Mouse (Mus musculus) heart, embryonic 16.5 days (tissue): ENCODE data around the gene Myog. TPM values are rescaled to one million over a fixed set of nuclear protein-coding genes. Genes with fewer than 3 reads are reported as not detected.

ENCODE experiments used
- ATAC-seq: fragments of 200-750 bp; cut with Nextera tagmentation; replicated peaks from 2 replicates; pipeline ENCODE4 v1.8.0; 2017; ENCODE audit warnings: moderate number of reproducible peaks; ENCODE audit not compliant: insufficient read depth, low FRiP score; ENCODE audit errors: extremely low read depth
- H3K27ac ChIP-seq: fragments of 300-500 bp; sonication (generic); 2 replicates; pipeline ENCODE4 v1.5.1; 2014; ENCODE audit warnings: mild to moderate bottlenecking, low read length, control low read depth, moderate library complexity
- H3K27me3 ChIP-seq: fragments of 300-500 bp; sonication (generic); 2 replicates; pipeline ENCODE4 v1.6.1; 2014; ENCODE audit warnings: low read length, mixed read lengths; ENCODE audit not compliant: control insufficient read depth, insufficient read depth
- H3K36me3 ChIP-seq: fragments of 300-500 bp; sonication (generic); 2 replicates; pipeline ENCODE4 v1.6.1; 2014; ENCODE audit not compliant: control insufficient read depth, insufficient read depth
- H3K4me1 ChIP-seq: fragments of 300-500 bp; sonication (generic); 2 replicates; pipeline ENCODE4 v1.6.1; 2014; ENCODE audit warnings: low read length, mixed read lengths; ENCODE audit not compliant: control insufficient read depth, insufficient read depth
- H3K4me2 ChIP-seq: fragments of 300-500 bp; sonication (generic); 2 replicates; pipeline ENCODE4 v1.6.1; 2014; ENCODE audit warnings: low read depth, mild to moderate bottlenecking, control low read depth, low read length
- H3K4me3 ChIP-seq: fragments of 300-500 bp; sonication (generic); 2 replicates; pipeline ENCODE4 v1.5.1; 2014; ENCODE audit warnings: mild to moderate bottlenecking, control low read depth, low read length
- H3K9ac ChIP-seq: fragments of 300-500 bp; sonication (generic); 2 replicates; pipeline ENCODE4 v1.6.1; 2014; ENCODE audit warnings: low read length, control low read depth
- H3K9me3 ChIP-seq: fragments of 300-500 bp; sonication (generic); replicated peaks from 2 replicates; pipeline ENCODE4 v1.6.1; 2016; ENCODE audit warnings: low read length; ENCODE audit not compliant: control insufficient read depth
- WGBS: fragments of 180-500 bp; shearing (Covaris S2); extraction: QIAGEN DNeasy Blood & Tissue Kit; methylation state at CpG from one replicate; pipeline ENCODE4 v1.1.7; 2014; 5-methylcytosine and 5-hydroxymethylcytosine counted together
- polyA plus RNA-seq: library from polyadenylated mRNA; unstranded; fragments of >200 nt; fragmentation: Nextera tagmentation; extraction: Ambion mirVana; gene quantifications from 2 replicates; pipeline ENCODE4 v1.2.1, GENCODE M21; 2015

Gene Myog
- 2.0 and 3.3 TPM in 2 replicates for polyA plus RNA-seq

DNA sequence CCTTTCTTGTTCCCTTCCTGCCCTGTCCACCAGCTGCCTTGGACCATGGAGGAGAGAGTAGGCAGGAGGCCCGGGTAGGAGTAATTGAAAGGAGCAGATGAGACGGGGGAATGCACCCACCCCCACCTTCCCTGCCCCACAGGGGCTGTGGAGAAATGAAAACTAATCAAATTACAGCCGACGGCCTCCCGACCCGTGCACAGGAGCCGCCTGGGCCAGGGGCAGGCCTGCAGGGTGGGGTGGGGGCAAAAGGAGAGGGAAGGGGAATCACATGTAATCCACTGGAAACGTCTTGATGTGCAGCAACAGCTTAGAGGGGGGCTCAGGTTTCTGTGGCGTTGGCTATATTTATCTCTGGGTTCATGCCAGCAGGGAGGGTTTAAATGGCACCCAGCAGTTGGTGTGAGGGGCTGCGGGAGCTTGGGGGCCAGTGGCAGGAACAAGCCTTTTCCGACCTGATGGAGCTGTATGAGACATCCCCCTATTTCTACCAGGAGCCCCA is at the start of gene Myog:
Gene Myog (plus strand): TSS at position 392 of the 502 bp plus-strand sequence.
- H3K27me3 ChIP-seq: no peaks in the 10 kb centered on the region
- no peak within 1 kb of the TSS for H3K27ac ChIP-seq
- no peaks in the 10 kb centered on the region for H3K36me3 ChIP-seq
- 30% methylated on average over 11 of the region's 11 CpGs for WGBS
- peak within 1 kb of the TSS; percentile 58 for H3K9ac ChIP-seq
- peak within 1 kb of the TSS; percentile 38 for H3K4me2 ChIP-seq
- peak; percentile 46; the same call in 1 of the 2 replicates for ATAC-seq
- H3K4me3 ChIP-seq: no peak within 1 kb of the TSS
- H3K4me1 ChIP-seq: peaks cover 7% of the 10 kb centered on the region
- no peaks in the 10 kb centered on the region for H3K9me3 ChIP-seq

DNA sequence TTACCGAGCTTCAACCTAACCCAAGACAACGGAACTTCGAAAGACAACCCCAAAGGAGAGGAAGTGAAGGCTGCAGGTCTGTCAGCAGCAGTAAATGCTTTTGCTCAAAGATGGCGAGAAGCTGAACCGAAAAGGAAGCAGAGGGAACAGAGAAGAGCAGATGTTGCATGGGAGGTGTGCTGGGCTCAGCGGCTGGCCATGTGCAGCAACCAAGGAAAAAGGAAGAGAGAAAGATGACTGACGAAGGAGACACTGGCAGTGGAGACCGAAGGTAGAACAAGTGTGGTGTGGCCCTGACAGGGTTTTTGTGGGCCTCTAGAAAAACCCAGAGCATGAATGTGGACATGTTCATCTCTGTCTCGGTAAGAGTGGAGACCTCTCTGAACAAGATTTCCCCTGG is 49.1 kb upstream of the Myog start:
- Histone ChIP-seq H3K27ac (no peak overlapping the region), H3K4me3 (no peak overlapping the region), H3K36me3 (no peaks in the 10 kb centered on the region), H3K9me3 (no peaks in the 10 kb centered on the region), H3K4me2 (no peak overlapping the region), H3K27me3 (peaks cover 9% of the 10 kb centered on the region), H3K9ac (no peak overlapping the region), H3K4me1 (peaks cover 17% of the 10 kb centered on the region)
- no peak for ATAC-seq
- 76% methylated on average over 9 of the region's 9 CpGs for WGBS

DNA sequence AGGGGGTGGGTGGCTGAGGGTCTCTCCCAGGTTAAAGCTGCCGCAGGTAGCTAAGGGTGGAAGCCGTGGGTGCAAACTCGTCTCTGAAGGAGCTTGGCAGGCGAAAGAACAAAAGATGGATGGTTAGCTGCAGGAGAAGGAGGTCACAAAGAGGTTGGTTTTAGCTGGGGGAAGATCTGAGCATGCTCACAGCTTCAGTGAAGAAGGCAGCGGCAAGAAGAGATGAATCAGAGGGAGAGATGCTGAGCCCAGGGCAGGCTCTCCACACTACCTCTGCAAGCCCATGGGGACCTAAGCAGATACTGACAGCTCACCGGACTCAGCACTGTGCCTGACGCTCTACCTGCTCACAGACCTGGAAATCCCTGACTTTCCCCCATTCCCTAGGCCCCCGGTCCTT is 48.5 kb upstream of the Myog start:
- no peak overlapping the region for H3K4me2 ChIP-seq
- no peaks in the 10 kb centered on the region for H3K36me3 ChIP-seq
- H3K9ac ChIP-seq: no peak overlapping the region
- no peaks in the 10 kb centered on the region for H3K9me3 ChIP-seq
- H3K4me3 ChIP-seq: no peak overlapping the region
- 74% methylated on average over 8 of the region's 8 CpGs for WGBS
- H3K27me3 ChIP-seq: peaks cover 4% of the 10 kb centered on the region; the same call in 1 of the 2 replicates
- peaks cover 13% of the 10 kb centered on the region for H3K4me1 ChIP-seq
- ATAC-seq: no peak
- H3K27ac ChIP-seq: no peak overlapping the region

DNA sequence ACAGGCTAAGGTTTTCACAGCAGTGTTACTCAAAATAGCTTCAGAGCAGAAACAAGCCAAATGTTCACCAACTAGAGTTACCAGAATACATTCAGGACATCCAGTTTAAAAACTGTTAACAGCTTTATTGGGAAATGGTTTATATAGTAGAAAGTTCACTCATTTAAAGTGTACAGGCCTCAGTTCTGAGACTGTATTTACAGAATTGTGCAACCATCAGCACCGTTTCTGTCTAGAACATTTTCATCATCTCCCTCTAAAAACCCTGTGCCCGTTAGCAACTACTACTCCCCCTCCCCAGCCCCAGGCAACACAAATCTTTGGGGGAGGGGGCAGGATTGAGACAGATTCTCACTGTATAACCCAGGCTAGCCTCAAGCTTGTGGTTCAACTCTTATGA is 47.5 kb upstream of the Myog start:
- ATAC-seq: no peak
- no peaks in the 10 kb centered on the region for H3K9me3 ChIP-seq
- H3K4me3 ChIP-seq: no peak overlapping the region
- peaks cover 13% of the 10 kb centered on the region for H3K4me1 ChIP-seq
- no peaks in the 10 kb centered on the region for H3K36me3 ChIP-seq
- 60% methylated on average over 2 of the region's 2 CpGs for WGBS
- H3K27me3 ChIP-seq: peaks cover 4% of the 10 kb centered on the region; the same call in 1 of the 2 replicates
- H3K9ac ChIP-seq: no peak overlapping the region
- no peak overlapping the region for H3K4me2 ChIP-seq
- H3K27ac ChIP-seq: no peak overlapping the region

DNA sequence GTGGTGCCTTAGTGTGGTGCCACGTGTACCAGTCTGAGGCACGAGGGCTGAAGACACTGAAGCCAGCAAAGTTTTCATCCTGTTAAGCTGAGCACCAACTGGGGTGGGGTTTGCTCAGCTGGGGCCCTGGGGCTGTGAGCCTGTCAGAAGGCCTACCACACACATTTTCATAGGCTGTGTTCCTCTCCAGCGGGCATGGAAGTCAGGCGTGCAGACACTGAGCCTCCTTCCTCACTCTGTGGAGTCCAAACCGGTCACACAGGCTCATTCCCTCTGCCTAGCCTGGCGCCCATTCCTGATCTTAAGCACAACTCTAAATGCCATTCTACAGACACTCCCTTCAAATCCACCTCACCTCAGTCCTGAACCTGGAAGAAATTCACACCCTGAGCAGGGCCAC is 46.3 kb upstream of the Myog start:
- Histone ChIP-seq H3K4me2 (no peak overlapping the region), H3K4me1 (peaks cover 12% of the 10 kb centered on the region), H3K27me3 (peaks cover 4% of the 10 kb centered on the region; the same call in 1 of the 2 replicates), H3K9me3 (no peaks in the 10 kb centered on the region), H3K9ac (no peak overlapping the region), H3K4me3 (no peak overlapping the region), H3K36me3 (no peaks in the 10 kb centered on the region), H3K27ac (no peak overlapping the region)
- ATAC-seq: no peak
- 73% methylated on average over 6 of the region's 6 CpGs for WGBS

DNA sequence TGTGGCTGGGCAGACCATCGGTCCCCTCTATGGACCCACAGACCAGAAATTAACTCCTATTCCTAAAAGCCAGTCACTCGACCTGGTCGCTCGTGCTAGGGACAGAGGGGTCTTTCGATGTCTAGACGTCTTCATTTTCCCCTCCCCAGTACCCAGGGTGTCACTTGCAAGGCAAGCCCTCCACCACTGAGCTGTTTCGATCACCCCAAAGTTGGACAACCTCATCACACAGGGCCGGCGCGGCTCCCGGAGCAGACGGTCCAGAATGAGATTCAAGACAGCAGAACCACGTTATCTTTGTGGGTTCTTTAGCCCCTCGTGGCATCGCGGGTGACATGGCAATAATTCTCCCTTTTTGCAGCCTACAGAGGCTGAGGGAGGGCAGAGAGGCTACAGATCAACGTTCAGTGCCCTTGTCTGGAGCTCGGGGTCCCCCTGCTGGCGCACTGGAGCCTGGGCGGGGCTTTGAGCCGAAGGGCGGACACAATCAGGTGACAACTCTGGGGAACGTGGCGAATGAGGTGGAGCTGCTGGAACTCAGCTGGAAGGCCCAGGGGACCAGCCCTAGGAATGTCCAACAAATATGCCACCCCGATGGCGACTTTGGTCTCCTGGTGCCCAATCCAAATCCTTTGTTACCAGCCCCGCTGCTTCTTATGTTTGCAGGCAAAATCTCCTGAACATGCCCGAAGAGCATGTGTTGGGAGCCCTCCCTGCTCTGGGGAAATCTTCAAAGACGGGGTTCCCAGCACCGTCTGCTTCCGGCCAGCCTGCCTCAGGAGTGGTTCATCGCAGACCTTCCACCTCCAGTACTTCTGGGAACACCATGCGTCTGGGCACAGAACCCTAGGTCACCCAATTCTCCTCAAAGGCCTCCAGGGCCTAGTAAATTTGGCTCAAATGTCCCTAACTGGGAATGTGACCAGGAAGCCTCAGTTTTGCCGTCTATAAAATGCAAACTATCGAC is 45.6 kb upstream of the Myog start:
- H3K9ac ChIP-seq: peak overlapping the region; percentile 59
- peaks cover 4% of the 10 kb centered on the region; the same call in 1 of the 2 replicates for H3K27me3 ChIP-seq
- peaks cover 10% of the 10 kb centered on the region for H3K4me1 ChIP-seq
- WGBS: 18% methylated on average over 35 of the region's 35 CpGs
- peak; percentile 84 for ATAC-seq
- H3K9me3 ChIP-seq: no peaks in the 10 kb centered on the region
- no peaks in the 10 kb centered on the region for H3K36me3 ChIP-seq
- peak overlapping the region; percentile 52 for H3K4me2 ChIP-seq
- no peak overlapping the region for H3K4me3 ChIP-seq
- H3K27ac ChIP-seq: no peak overlapping the region

DNA sequence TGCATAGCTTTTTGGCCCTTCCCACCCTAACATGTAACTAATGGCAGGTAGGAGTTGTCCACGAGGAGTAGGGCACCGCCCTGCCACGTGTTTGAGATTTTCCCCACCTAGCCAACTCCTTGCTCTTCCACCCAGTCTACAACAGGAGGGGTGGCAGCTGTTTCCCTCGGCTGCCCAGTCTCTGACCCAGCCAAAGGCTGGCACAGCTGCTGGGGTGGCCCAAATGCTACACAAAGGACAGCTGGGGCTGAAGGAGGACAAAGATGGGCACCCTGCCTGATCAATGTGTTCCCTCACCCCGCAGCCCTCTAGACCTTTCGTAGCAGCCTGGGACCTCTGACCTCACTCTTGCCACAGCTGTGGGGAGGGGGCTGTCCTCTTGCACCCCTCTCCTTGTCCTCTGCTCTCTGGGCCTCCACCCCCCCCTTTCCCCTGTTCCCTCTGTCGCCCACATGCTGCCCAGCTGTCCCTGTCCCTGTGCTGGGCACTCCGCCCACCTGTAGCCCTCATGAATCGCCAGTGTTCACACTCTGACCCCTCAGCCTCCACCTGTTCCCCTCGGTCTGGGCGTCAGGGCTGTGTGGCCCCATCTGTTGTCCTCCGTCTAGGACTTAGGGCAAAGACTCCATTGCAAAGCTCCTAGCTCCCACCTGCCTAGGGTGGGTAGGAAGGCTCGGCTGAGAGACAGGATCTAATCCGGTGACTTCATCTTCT is 44.6 kb upstream of the Myog start:
- ATAC-seq: no peak
- H3K27me3 ChIP-seq: peaks cover 4% of the 10 kb centered on the region; the same call in 1 of the 2 replicates
- H3K27ac ChIP-seq: no peak overlapping the region
- H3K4me1 ChIP-seq: peaks cover 10% of the 10 kb centered on the region
- 82% methylated on average over 14 of the region's 14 CpGs for WGBS
- no peak overlapping the region for H3K9ac ChIP-seq
- no peaks in the 10 kb centered on the region for H3K9me3 ChIP-seq
- H3K36me3 ChIP-seq: no peaks in the 10 kb centered on the region
- H3K4me2 ChIP-seq: no peak overlapping the region
- H3K4me3 ChIP-seq: no peak overlapping the region

DNA sequence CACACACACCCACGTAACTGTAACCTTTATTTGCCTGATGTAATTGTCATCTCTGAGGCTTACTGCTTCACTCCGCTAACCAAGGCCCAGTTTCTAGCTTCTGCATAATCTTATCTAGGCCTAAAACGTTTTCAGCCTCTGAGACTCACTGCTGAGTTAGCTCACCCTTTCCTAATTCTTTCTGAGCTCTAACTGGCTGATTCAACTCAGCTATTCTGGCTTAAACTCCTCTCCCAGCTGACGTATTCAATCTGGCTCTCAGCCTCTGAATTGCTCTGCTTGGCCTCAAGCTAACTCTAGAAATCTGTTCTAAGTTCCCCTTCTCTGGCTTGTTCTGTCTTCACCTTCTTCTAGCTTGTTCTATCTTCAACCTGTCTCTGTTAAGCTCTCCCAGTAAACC is 43.2 kb upstream of the Myog start:
- Histone ChIP-seq H3K4me1 (peaks cover 10% of the 10 kb centered on the region), H3K4me2 (no peak overlapping the region), H3K9me3 (no peaks in the 10 kb centered on the region), H3K9ac (no peak overlapping the region), H3K27me3 (peaks cover 4% of the 10 kb centered on the region; the same call in 1 of the 2 replicates), H3K27ac (0 out of 2 replicates have a peak overlapping the region, but pooled peaks have one; percentile 29), H3K4me3 (no peak overlapping the region), H3K36me3 (no peaks in the 10 kb centered on the region)
- WGBS: 48% methylated on average over 4 of the region's 4 CpGs
- no peak for ATAC-seq
